Comparison of ENCODE assay signal across 15 mouse cellular contexts in the genomic region with DNA sequence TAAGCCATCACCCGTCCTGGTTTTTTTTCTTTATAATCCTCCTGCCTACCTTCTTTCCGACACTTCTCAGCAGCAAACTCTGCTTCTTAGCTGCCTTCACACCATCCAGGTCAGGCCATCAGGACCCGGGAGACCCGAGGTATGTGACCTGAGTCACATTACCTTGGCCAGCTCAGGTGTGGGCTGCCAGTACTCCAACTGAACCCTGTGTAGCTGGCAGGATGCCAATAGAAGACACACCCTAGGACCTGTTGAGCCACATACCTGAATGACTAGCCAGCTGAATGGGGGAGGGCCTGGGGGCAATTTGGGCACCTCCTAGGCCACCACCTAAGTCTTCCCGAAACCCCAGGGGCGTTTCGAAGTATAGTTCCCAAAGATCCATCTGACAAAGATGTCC. TPM values are rescaled to one million over a fixed set of nuclear protein-coding genes. Genes with fewer than 3 reads are reported as not detected.
DNase-seq lines count a peak whose midpoint lies in the region; ATAC-seq lines count a peak whose summit lies in the region.
"Had no signal": no experiment of that assay in that cellular context is flagged by ENCODE, and none has a peak within 500 bp of the region (broad histone marks: within the 10 kb centered on the region; RNA-seq: fewer than 3 reads in every experiment).

No protein-coding gene starts in this region.

- 78% methylated on average over 7 of the region's 7 CpGs for WGBS in embryonic facial prominence, embryonic 14.5 days
- WGBS in embryonic facial prominence, embryonic 10.5 days: 82% methylated on average over 7 of the region's 7 CpGs

- H3K36me3 ChIP-seq in embryonic facial prominence, embryonic 14.5 days (ENCODE audit: control insufficient read depth, insufficient read depth, low read length): no peaks in the 10 kb centered on the region
- H3K36me3 ChIP-seq in embryonic facial prominence, embryonic 10.5 days (replicated peaks): peaks cover 6% of the 10 kb centered on the region; the same call in 1 of the 2 replicates
- H3K36me3 ChIP-seq: forebrain, embryonic 12.5 days had no signal

- DNase-seq in embryonic facial prominence, embryonic 14.5 days (ENCODE audit: low spot score): peak; percentile 54
- no peak for DNase-seq in embryonic facial prominence, embryonic 10.5 days (ENCODE audit: low spot score)
- DNase-seq in R1 (ENCODE audit: low read depth, low spot score) (peak; percentile 76), MN1 (ENCODE audit: low spot score) (no peak)
- peak; percentile 17 to 25 for DNase-seq in kidney, postnatal 36 days
- peak; percentile 69 for DNase-seq in lung, postnatal 25 days (ENCODE audit: low spot score)
- DNase-seq in B cell, adult 2 months: no peak
- DNase-seq: adrenal gland, adult 2 months; cerebellum, adult 11 months; midbrain, embryonic 14.5 days had no signal

- no peaks in the 10 kb centered on the region for H3K4me1 ChIP-seq in embryonic facial prominence, embryonic 14.5 days (ENCODE audit: control insufficient read depth, insufficient read depth, low read length)
- no peaks in the 10 kb centered on the region for H3K4me1 ChIP-seq in embryonic facial prominence, embryonic 10.5 days
- H3K4me1 ChIP-seq: forebrain, embryonic 12.5 days; heart, embryonic 13.5 days had no signal

- no peak overlapping the region for H3K27ac ChIP-seq in embryonic facial prominence, embryonic 14.5 days (replicated peaks; ENCODE audit: low read depth, low read length)
- H3K27ac ChIP-seq in embryonic facial prominence, embryonic 10.5 days (replicated peaks): no peak overlapping the region
- H3K27ac ChIP-seq: forebrain, embryonic 12.5 days; heart, embryonic 13.5 days had no signal

- no peak overlapping the region for H3K4me3 ChIP-seq in embryonic facial prominence, embryonic 14.5 days (ENCODE audit: low read depth, low read length)
- H3K4me3 ChIP-seq in embryonic facial prominence, embryonic 10.5 days: no peak overlapping the region
- H3K4me3 ChIP-seq: forebrain, embryonic 12.5 days; heart, embryonic 13.5 days had no signal

- no peak overlapping the region for H3K4me2 ChIP-seq in embryonic facial prominence, embryonic 14.5 days (ENCODE audit: low read depth, low read length)
- H3K4me2 ChIP-seq: forebrain, embryonic 12.5 days; heart, embryonic 13.5 days had no signal

- no peak overlapping the region for H3K9ac ChIP-seq in embryonic facial prominence, embryonic 14.5 days (ENCODE audit: low read depth, low read length)
- H3K9ac ChIP-seq: forebrain, embryonic 12.5 days; heart, embryonic 13.5 days had no signal

- peaks cover 3% of the 10 kb centered on the region; the same call in 1 of the 2 replicates for H3K9me3 ChIP-seq in embryonic facial prominence, embryonic 14.5 days (ENCODE audit: control insufficient read depth, low read length)
- peaks cover 5% of the 10 kb centered on the region; the same call in 1 of the 2 replicates for H3K9me3 ChIP-seq in embryonic facial prominence, embryonic 10.5 days
- H3K9me3 ChIP-seq: heart, embryonic 13.5 days had no signal

- peak; percentile 63 for ATAC-seq in embryonic facial prominence, embryonic 14.5 days (ENCODE audit: low read depth)
- no peak for ATAC-seq in megakaryocyte, adult 5-6 weeks (ENCODE audit: poor library complexity, severe bottlenecking)
- ATAC-seq: Patski had no signal

- H3K27me3 ChIP-seq in embryonic facial prominence, embryonic 14.5 days (replicated peaks; ENCODE audit: control insufficient read depth, insufficient read depth, low read length): no peaks in the 10 kb centered on the region
- H3K27me3 ChIP-seq in embryonic facial prominence, embryonic 10.5 days (replicated peaks; ENCODE audit: low read depth, poor library complexity, severe bottlenecking): 0 out of 2 replicates have a peak, but pooled peaks cover 3% of the 10 kb centered on the region
- H3K27me3 ChIP-seq: CH12.LX; forebrain, embryonic 12.5 days; heart, embryonic 13.5 days; Patski had no signal

RNA-seq across cellular contexts. Expression of a gene that starts 11.6 kb away (rescaled TPM):
- polyA plus RNA-seq in embryonic facial prominence, embryonic 14.5 days (2014; fragmentation: Nextera tagmentation; extraction: Ambion mirVana): 3.9 TPM in 2 replicates
- 3.4 and 4.0 TPM in 2 replicates for polyA plus RNA-seq in embryonic facial prominence, embryonic 10.5 days (2016; fragmentation: Nextera tagmentation; extraction: Ambion mirVana)
- 1.4 and 3.9 TPM in 2 replicates for total RNA-seq in megakaryocyte, adult 5-6 weeks (2015)
- 0.94 and 2.0 TPM in 2 replicates for total RNA-seq in megakaryocyte, adult 5-6 weeks (2017)

RNA-seq across cellular contexts. Expression of a gene that starts 26.6 kb away (rescaled TPM):
- 88.0 and 89.6 TPM in 2 replicates for polyA plus RNA-seq in embryonic facial prominence, embryonic 14.5 days (2014; fragmentation: Nextera tagmentation; extraction: Ambion mirVana)
- polyA plus RNA-seq in embryonic facial prominence, embryonic 10.5 days (2016; fragmentation: Nextera tagmentation; extraction: Ambion mirVana): 42.0 and 47.3 TPM in 2 replicates
- 15.5 and 21.3 TPM in 2 replicates for total RNA-seq in megakaryocyte, adult 5-6 weeks (2015)
- total RNA-seq in megakaryocyte, adult 5-6 weeks (2017): 28.3 and 36.1 TPM in 2 replicates

RNA-seq across cellular contexts. Expression of a gene that starts 43.0 kb away (rescaled TPM):
- 617 and 666 TPM in 2 replicates for polyA plus RNA-seq in embryonic facial prominence, embryonic 14.5 days (2014; fragmentation: Nextera tagmentation; extraction: Ambion mirVana)
- polyA plus RNA-seq in embryonic facial prominence, embryonic 10.5 days (2016; fragmentation: Nextera tagmentation; extraction: Ambion mirVana): 895 and 919 TPM in 2 replicates
- total RNA-seq in megakaryocyte, adult 5-6 weeks (2015): 63.2 and 65.1 TPM in 2 replicates
- total RNA-seq in megakaryocyte, adult 5-6 weeks (2017): 29.2 and 32.2 TPM in 2 replicates

RNA-seq across cellular contexts. Expression of a gene that starts 58.4 kb away (rescaled TPM):
- polyA plus RNA-seq in embryonic facial prominence, embryonic 14.5 days (2014; fragmentation: Nextera tagmentation; extraction: Ambion mirVana): 61.9 and 69.1 TPM in 2 replicates
- polyA plus RNA-seq in embryonic facial prominence, embryonic 10.5 days (2016; fragmentation: Nextera tagmentation; extraction: Ambion mirVana): 135 TPM in 2 replicates
- 29.8 and 50.6 TPM in 2 replicates for total RNA-seq in megakaryocyte, adult 5-6 weeks (2015)
- 36.5 and 39.0 TPM in 2 replicates for total RNA-seq in megakaryocyte, adult 5-6 weeks (2017)

Comparison
In these comparisons a context has a peak if more than half of its experiments do, and no peak if none do; other contexts are left out.
1. DNase-seq: peak in embryonic facial prominence, embryonic 14.5 days (single experiment), R1 (single experiment), kidney, postnatal 36 days (2 of 2) and lung, postnatal 25 days (single experiment); none in embryonic facial prominence, embryonic 10.5 days (single experiment), B cell, adult 2 months (0 of 2) and MN1 (single experiment).